Comparison of ENCODE assay signal across 25 mouse cellular contexts in genomic region chr17:36799493-36799892, GRCm38 (mm10). TPM values are rescaled to one million over a fixed set of nuclear protein-coding genes. Genes with fewer than 3 reads are reported as not detected.
"Had no signal": no experiment of that assay in that cellular context is flagged by ENCODE, and none has a peak within 500 bp of the region (broad histone marks: within the 10 kb centered on the region; RNA-seq: fewer than 3 reads in every experiment).

No protein-coding gene starts in this region.

- H3K27me3 ChIP-seq: neural tube, embryonic 12.5 days; neural tube, embryonic 13.5 days; stomach, embryonic 15.5 days had no signal

- H3K4me2 ChIP-seq: neural tube, embryonic 12.5 days; neural tube, embryonic 13.5 days; stomach, embryonic 15.5 days had no signal

- H3K9me3 ChIP-seq: neural tube, embryonic 12.5 days; neural tube, embryonic 13.5 days; stomach, embryonic 15.5 days had no signal

- H3K4me3 ChIP-seq: neural tube, embryonic 12.5 days; neural tube, embryonic 13.5 days; stomach, embryonic 15.5 days had no signal

- H3K4me1 ChIP-seq: neural tube, embryonic 12.5 days; neural tube, embryonic 13.5 days; stomach, embryonic 15.5 days had no signal

- H3K36me3 ChIP-seq: neural tube, embryonic 12.5 days; neural tube, embryonic 13.5 days; stomach, embryonic 15.5 days had no signal

- H3K9ac ChIP-seq: neural tube, embryonic 12.5 days; neural tube, embryonic 13.5 days; stomach, embryonic 15.5 days had no signal

- DNase-seq: retina, postnatal 1 day; right cerebral cortex, adult 18-20 months; right cerebral cortex, postnatal 14 days; right cerebral cortex, postnatal 25 days; right cerebral cortex, postnatal 4 days; spleen, adult 18-20 months; thymus, adult 18-20 months; thymus, adult 2 months; thymus, postnatal 14 days; thymus, postnatal 25 days; thymus, postnatal 36 days; thymus, postnatal 4 days had no signal

- H3K27ac ChIP-seq: neural tube, embryonic 12.5 days; neural tube, embryonic 13.5 days; stomach, embryonic 15.5 days; stomach, postnatal 0 days had no signal

RNA-seq across cellular contexts. Expression of gene H2-M10.6, which starts 12.5 kb away (rescaled TPM):
- total RNA-seq: neutrophil, adult 5-6 weeks had no signal
- polyA plus RNA-seq: neural tube, embryonic 12.5 days; neural tube, embryonic 13.5 days; neural tube, embryonic 14.5 days; small intestine, adult 2 months; spleen, adult 2 months; stomach, embryonic 14.5 days; stomach, embryonic 15.5 days; stomach, embryonic 16.5 days; stomach, postnatal 0 days; testis, adult 2 months; thymus, adult 2 months; thymus, postnatal 0 days; urinary bladder, adult 2 months had no signal

RNA-seq across cellular contexts. Expression of gene H2-M10.5, which starts 26.8 kb away (rescaled TPM):
- total RNA-seq: neutrophil, adult 5-6 weeks had no signal
- polyA plus RNA-seq: neural tube, embryonic 12.5 days; neural tube, embryonic 13.5 days; neural tube, embryonic 14.5 days; small intestine, adult 2 months; spleen, adult 2 months; stomach, embryonic 14.5 days; stomach, embryonic 15.5 days; stomach, embryonic 16.5 days; stomach, postnatal 0 days; testis, adult 2 months; urinary bladder, adult 2 months had no signal
